Mouse (Mus musculus) kidney, embryonic 16.5 days (tissue): Measurements from ENCODE around the gene Mras. TPM values are rescaled to one million over a fixed set of nuclear protein-coding genes. Genes with fewer than 3 reads are reported as not detected.

Experiments used
- ATAC-seq: fragments of 200-750 bp; cut with Nextera tagmentation; 2 replicates; pipeline ENCODE4 v1.8.0; 2017; ENCODE audit warnings: moderate TSS enrichment; ENCODE audit not compliant: low FRiP score, low TSS enrichment
- H3K27ac ChIP-seq: fragments of 300-500 bp; sonication (generic); 2 replicates; pipeline ENCODE4 v1.5.1; 2014; ENCODE audit warnings: low read length
- H3K27me3 ChIP-seq: fragments of 300-500 bp; sonication (generic); 2 replicates; pipeline ENCODE4 v1.6.1; 2014; ENCODE audit warnings: low read length, control low read depth, mixed read lengths; ENCODE audit not compliant: insufficient read depth
- H3K36me3 ChIP-seq: fragments of 300-500 bp; sonication (generic); 2 replicates; pipeline ENCODE4 v1.6.1; 2014; ENCODE audit warnings: low read length, control low read depth, mixed read lengths; ENCODE audit not compliant: insufficient read depth
- H3K4me1 ChIP-seq: fragments of 300-500 bp; sonication (generic); 2 replicates; pipeline ENCODE4 v1.6.1; 2014; ENCODE audit warnings: low read length, control low read depth, mixed read lengths; ENCODE audit not compliant: insufficient read depth
- H3K4me2 ChIP-seq: fragments of 300-500 bp; sonication (generic); replicated peaks from 2 replicates; pipeline ENCODE4 v1.6.1; 2014; ENCODE audit warnings: low read depth, low read length
- H3K4me3 ChIP-seq: fragments of 300-500 bp; sonication (generic); 2 replicates; pipeline ENCODE4 v1.5.1; 2014; ENCODE audit warnings: mild to moderate bottlenecking, low read length
- H3K9ac ChIP-seq: fragments of 300-500 bp; sonication (generic); replicated peaks from 2 replicates; pipeline ENCODE4 v1.6.1; 2014; ENCODE audit warnings: low read length
- H3K9me3 ChIP-seq: fragments of 300-500 bp; sonication (generic); 2 replicates; pipeline ENCODE4 v1.6.1; 2016; ENCODE audit warnings: low read length, control low read depth
- WGBS: fragments of 180-500 bp; shearing (Covaris S2); extraction: QIAGEN DNeasy Blood & Tissue Kit; methylation state at CpG from one replicate; pipeline ENCODE4 v1.1.7; 2014; 5-methylcytosine and 5-hydroxymethylcytosine counted together
- polyA plus RNA-seq: library from polyadenylated mRNA; unstranded; fragments of >200 nt; fragmentation: Nextera tagmentation; extraction: Ambion mirVana; gene quantifications from 2 replicates; pipeline ENCODE4 v1.2.1, GENCODE M21; 2015

The Mras gene
- polyA plus RNA-seq, 1 experiment from 2014 or later: 15.7 TPM

- WGBS: 72% methylated on average over 9 of the region's 9 CpGs
- Histone ChIP-seq H3K4me1 (no peaks in the 10 kb centered on the region), H3K9me3 (no peaks in the 10 kb centered on the region), H3K27ac (no peak overlapping the region), H3K36me3 (no peaks in the 10 kb centered on the region), H3K27me3 (no peaks in the 10 kb centered on the region), H3K9ac (no peak overlapping the region), H3K4me3 (no peak overlapping the region), H3K4me2 (no peak overlapping the region)
- ATAC-seq: no peak
Measured at GRCm38 (mm10) chr9:99468572-99468971, 31.4 kb upstream of the Mras start.

GRCm38 (mm10) chr9:99464876-99465275 is 27.7 kb upstream of the Mras start:
- no peak overlapping the region for H3K27ac ChIP-seq
- H3K9me3 ChIP-seq: no peaks in the 10 kb centered on the region
- WGBS: 85% methylated on average over 6 of the region's 6 CpGs
- H3K36me3 ChIP-seq: no peaks in the 10 kb centered on the region
- ATAC-seq: no peak
- no peak overlapping the region for H3K4me3 ChIP-seq
- no peaks in the 10 kb centered on the region for H3K27me3 ChIP-seq
- no peak overlapping the region for H3K4me2 ChIP-seq
- no peak overlapping the region for H3K9ac ChIP-seq
- no peaks in the 10 kb centered on the region for H3K4me1 ChIP-seq

GRCm38 (mm10) chr9:99459730-99460129 is 22.5 kb upstream of the Mras start:
- Histone ChIP-seq H3K27me3 (no peaks in the 10 kb centered on the region; the same call in 1 of the 2 replicates), H3K4me1 (no peaks in the 10 kb centered on the region), H3K9me3 (no peaks in the 10 kb centered on the region), H3K4me3 (no peak overlapping the region), H3K4me2 (no peak overlapping the region), H3K36me3 (no peaks in the 10 kb centered on the region), H3K9ac (no peak overlapping the region), H3K27ac (no peak overlapping the region)
- ATAC-seq: no peak
- 90% methylated on average over 4 of the region's 4 CpGs for WGBS

- 42% methylated on average over 12 of the region's 12 CpGs for WGBS
Measured at GRCm38 (mm10) chr9:99458529-99459208, 21.5 kb upstream of the Mras start.

GRCm38 (mm10) chr9:99454211-99454610 is 17.0 kb upstream of the Mras start:
- Histone ChIP-seq H3K4me3 (no peak overlapping the region), H3K9me3 (no peaks in the 10 kb centered on the region), H3K27ac (no peak overlapping the region), H3K36me3 (no peaks in the 10 kb centered on the region), H3K9ac (no peak overlapping the region), H3K27me3 (no peaks in the 10 kb centered on the region; the same call in 1 of the 2 replicates), H3K4me1 (no peaks in the 10 kb centered on the region), H3K4me2 (no peak overlapping the region)
- no peak for ATAC-seq
- WGBS: 82% methylated on average over 4 of the region's 4 CpGs

More at GRCm38 (mm10) chr9:99458529-99459208, 21.5 kb upstream of the Mras start:
- Histone ChIP-seq H3K27me3 (no peaks in the 10 kb centered on the region; the same call in 1 of the 2 replicates), H3K4me1 (no peaks in the 10 kb centered on the region), H3K9ac (no peak overlapping the region), H3K36me3 (no peaks in the 10 kb centered on the region), H3K4me3 (no peak overlapping the region), H3K27ac (no peak overlapping the region), H3K4me2 (no peak overlapping the region), H3K9me3 (no peaks in the 10 kb centered on the region)
- no peak for ATAC-seq

- no peaks in the 10 kb centered on the region for H3K9me3 ChIP-seq
- H3K4me2 ChIP-seq: peak within 1 kb of the TSS; percentile 40
- 9% methylated on average over 14 of the region's 14 CpGs for WGBS
- peak; percentile 81 for ATAC-seq
- no peaks in the 10 kb centered on the region; the same call in 1 of the 2 replicates for H3K27me3 ChIP-seq
- H3K36me3 ChIP-seq: no peaks in the 10 kb centered on the region
- no peak within 1 kb of the TSS for H3K9ac ChIP-seq
- H3K4me1 ChIP-seq: no peaks in the 10 kb centered on the region
- no peak within 1 kb of the TSS for H3K27ac ChIP-seq
- peak within 1 kb of the TSS; percentile 14 for H3K4me3 ChIP-seq
Measured at GRCm38 (mm10) chr9:99451161-99451560, 14.0 kb upstream of the Mras start, which contains the start of gene Nme9. TSS of gene Nme9 (plus strand) at chr9:99451475.

- no peaks in the 10 kb centered on the region for H3K4me1 ChIP-seq
- H3K27ac ChIP-seq: no peak overlapping the region
- H3K9me3 ChIP-seq: no peaks in the 10 kb centered on the region
- no peak overlapping the region for H3K4me2 ChIP-seq
- no peak overlapping the region for H3K9ac ChIP-seq
- no peaks in the 10 kb centered on the region; the same call in 1 of the 2 replicates for H3K27me3 ChIP-seq
- no peaks in the 10 kb centered on the region for H3K36me3 ChIP-seq
- H3K4me3 ChIP-seq: no peak overlapping the region
- WGBS: 43% methylated on average over 9 of the region's 9 CpGs
- peak; percentile 29; the same call in 1 of the 2 replicates for ATAC-seq
Measured at GRCm38 (mm10) chr9:99449886-99450647, 12.9 kb upstream of the Mras start.

GRCm38 (mm10) chr9:99447323-99447722 is 10.1 kb upstream of the Mras start:
- ATAC-seq: no peak
- Histone ChIP-seq H3K9me3 (no peaks in the 10 kb centered on the region), H3K36me3 (no peaks in the 10 kb centered on the region), H3K4me1 (0 out of 2 replicates have a peak, but pooled peaks cover 6% of the 10 kb centered on the region), H3K27me3 (no peaks in the 10 kb centered on the region; the same call in 1 of the 2 replicates), H3K4me3 (no peak overlapping the region), H3K27ac (no peak overlapping the region), H3K9ac (no peak overlapping the region), H3K4me2 (no peak overlapping the region)
- 66% methylated on average over 3 of the region's 3 CpGs for WGBS

GRCm38 (mm10) chr9:99446259-99446658 is 9.1 kb upstream of the Mras start:
- Histone ChIP-seq H3K27me3 (no peaks in the 10 kb centered on the region; the same call in 1 of the 2 replicates), H3K36me3 (no peaks in the 10 kb centered on the region), H3K27ac (no peak overlapping the region), H3K4me2 (no peak overlapping the region), H3K9me3 (no peaks in the 10 kb centered on the region), H3K4me3 (no peak overlapping the region), H3K9ac (no peak overlapping the region), H3K4me1 (0 out of 2 replicates have a peak, but pooled peaks cover 6% of the 10 kb centered on the region)
- no peak for ATAC-seq
